Mouse (Mus musculus): ENCODE results near the gene Hspa12a. TPM values are rescaled to one million over a fixed set of nuclear protein-coding genes. Genes with fewer than 3 reads are reported as not detected.

Gene Hspa12a
- total and polyA plus RNA-seq, 2 experiments from 2014 or later = 56.1 to 70.8 TPM

DNA sequence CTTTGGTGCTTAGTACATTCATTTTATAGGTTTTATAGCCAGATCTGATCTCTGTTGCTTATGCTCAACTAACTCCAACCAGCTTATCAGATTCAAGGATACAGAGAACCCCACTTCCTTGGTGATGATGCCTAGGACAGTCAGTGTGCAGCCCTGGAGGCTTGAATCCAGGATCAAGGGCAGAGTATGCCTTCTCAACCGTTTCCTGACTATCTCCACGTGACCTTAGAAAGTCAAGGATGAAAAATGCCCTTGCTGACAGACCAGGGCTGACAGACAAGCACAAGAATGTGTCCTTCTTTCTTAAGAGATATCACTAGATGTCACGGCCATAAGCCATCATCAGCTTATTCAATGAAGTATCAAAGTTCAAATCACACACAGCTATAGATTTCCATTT lies 69.9 kb downstream of the Hspa12a start:
- no peak overlapping the region for H3K9ac ChIP-seq (replicated peaks; ENCODE audit: low read length)
- no peaks in the 10 kb centered on the region for H3K9me3 ChIP-seq (ENCODE audit: low read length)
- H3K4me2 ChIP-seq (ENCODE audit: low read depth, low read length) = no peak overlapping the region
- H3K27me3 ChIP-seq (ENCODE audit: insufficient read depth, low read length) = no peaks in the 10 kb centered on the region
- WGBS = 74% methylated on average over 3 of the region's 3 CpGs
- no peak overlapping the region for H3K27ac ChIP-seq
- H3K4me3 ChIP-seq (ENCODE audit: low read length) = no peak overlapping the region
- no peak for TF ChIP-seq CTCF (IDR thresholded peaks at IDR 0.05; ENCODE audit: low read depth)
- ATAC-seq = no peak
- H3K36me3 ChIP-seq (ENCODE audit: insufficient read depth, low read length) = no peaks in the 10 kb centered on the region
- no peak for DNase-seq (ENCODE audit: low spot score)
- no peaks in the 10 kb centered on the region for H3K4me1 ChIP-seq (ENCODE audit: insufficient read depth, low read length)

DNA sequence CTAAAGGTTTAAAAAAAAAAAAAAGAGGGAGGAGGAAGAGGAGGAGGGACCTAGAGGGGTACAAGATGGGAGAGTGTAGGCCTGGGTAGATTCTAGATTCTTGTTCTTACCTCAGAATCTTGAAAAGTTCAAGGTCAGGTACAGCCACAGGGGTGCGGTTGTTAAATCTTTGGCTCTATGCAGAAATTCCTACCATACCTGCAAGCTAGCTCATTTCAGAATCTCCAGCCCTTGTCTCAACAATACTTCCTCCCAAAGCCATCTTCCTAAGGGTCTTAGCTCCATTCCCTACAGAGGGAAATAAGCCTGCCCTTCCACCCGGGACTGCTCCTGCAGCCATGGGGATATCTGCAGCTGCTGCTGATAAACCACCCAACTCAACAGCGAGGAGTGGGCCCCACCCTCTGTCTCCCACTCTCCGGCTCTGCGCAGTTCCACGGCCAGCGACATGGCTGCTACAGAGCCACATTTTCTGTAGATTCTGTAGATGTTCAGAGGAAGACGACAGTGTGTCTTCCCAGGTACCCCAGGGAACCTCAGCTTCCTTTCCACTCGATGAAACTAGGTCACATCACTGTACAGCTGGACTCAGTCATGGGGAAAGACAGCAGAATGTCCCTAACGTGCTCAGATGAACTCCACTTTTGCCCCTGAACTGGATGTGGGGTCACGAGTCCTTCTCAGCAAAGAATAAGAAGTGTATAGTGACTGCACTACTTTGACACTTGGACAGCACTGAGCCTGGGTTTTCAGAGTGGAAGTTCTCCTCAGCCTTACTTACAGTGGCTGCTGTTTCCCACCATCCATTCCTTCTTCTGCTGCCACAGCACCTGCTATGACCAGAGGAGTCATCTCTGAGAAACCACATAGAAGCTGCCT lies 70.8 kb downstream of the Hspa12a start:
- H3K36me3 ChIP-seq (ENCODE audit: insufficient read depth, low read length) = no peaks in the 10 kb centered on the region
- no peak for ATAC-seq
- H3K4me1 ChIP-seq (ENCODE audit: insufficient read depth, low read length) = no peaks in the 10 kb centered on the region
- H3K9ac ChIP-seq (replicated peaks; ENCODE audit: low read length) = no peak overlapping the region
- H3K4me3 ChIP-seq (ENCODE audit: low read length) = no peak overlapping the region
- TF ChIP-seq CTCF (IDR thresholded peaks at IDR 0.05; ENCODE audit: low read depth) = no peak
- H3K27ac ChIP-seq = no peak overlapping the region
- DNase-seq (ENCODE audit: low spot score) = no peak
- 72% methylated on average over 11 of the region's 11 CpGs for WGBS
- no peaks in the 10 kb centered on the region for H3K27me3 ChIP-seq (ENCODE audit: insufficient read depth, low read length)
- no peak overlapping the region for H3K4me2 ChIP-seq (ENCODE audit: low read depth, low read length)
- no peaks in the 10 kb centered on the region for H3K9me3 ChIP-seq (ENCODE audit: low read length)

DNA sequence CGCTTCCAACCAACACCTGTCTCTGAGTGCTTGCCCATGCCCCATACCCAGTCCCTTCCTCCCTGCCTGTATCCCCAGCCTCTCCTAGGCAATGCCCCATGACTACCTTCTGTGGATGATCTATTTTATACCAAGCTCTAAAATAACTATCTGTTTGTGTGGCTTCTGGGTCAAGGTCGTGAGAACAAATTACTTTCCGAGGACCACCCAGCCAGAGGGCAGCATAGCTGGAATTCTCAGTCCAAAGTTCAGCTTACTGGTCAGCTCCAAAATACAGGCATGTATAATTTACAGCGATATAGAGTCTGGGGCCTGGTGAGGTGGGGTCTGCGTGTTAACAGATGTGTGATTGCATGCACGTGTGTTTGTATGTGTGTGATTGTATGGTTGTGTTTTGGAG lies 71.6 kb downstream of the Hspa12a start:
- Histone ChIP-seq H3K36me3 (ENCODE audit: insufficient read depth, low read length) (no peaks in the 10 kb centered on the region), H3K4me1 (ENCODE audit: insufficient read depth, low read length) (no peaks in the 10 kb centered on the region), H3K4me3 (ENCODE audit: low read length) (no peak overlapping the region), H3K4me2 (ENCODE audit: low read depth, low read length) (no peak overlapping the region), H3K27me3 (ENCODE audit: insufficient read depth, low read length) (no peaks in the 10 kb centered on the region), H3K27ac (no peak overlapping the region), H3K9me3 (ENCODE audit: low read length) (no peaks in the 10 kb centered on the region), H3K9ac (replicated peaks; ENCODE audit: low read length) (no peak overlapping the region)
- DNase-seq (ENCODE audit: low spot score) (no peak), ATAC-seq (no peak)
- TF ChIP-seq CTCF (IDR thresholded peaks at IDR 0.05; ENCODE audit: low read depth) = no peak
- 86% methylated on average over 6 of the region's 6 CpGs for WGBS

DNA sequence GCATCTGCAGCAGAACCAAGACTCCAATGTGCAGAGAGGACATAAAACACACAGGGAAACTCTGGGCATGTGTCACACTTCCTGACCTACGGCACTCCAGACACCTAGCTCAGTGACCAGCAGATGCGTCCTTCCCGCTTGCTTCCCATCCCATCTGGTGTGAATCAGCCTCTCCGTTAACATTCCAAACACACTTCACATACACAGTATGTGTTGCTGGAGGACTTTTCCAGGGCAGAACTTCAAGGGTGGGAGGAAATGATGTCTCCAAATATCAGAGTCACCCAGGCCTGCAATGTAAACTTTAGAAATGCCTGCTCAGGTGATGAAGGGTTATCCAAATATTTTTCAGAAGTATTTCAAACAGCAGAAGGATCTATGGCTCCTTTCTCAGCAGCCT lies 76.8 kb downstream of the Hspa12a start:
- H3K27me3 ChIP-seq (ENCODE audit: insufficient read depth, low read length) = no peaks in the 10 kb centered on the region

DNA sequence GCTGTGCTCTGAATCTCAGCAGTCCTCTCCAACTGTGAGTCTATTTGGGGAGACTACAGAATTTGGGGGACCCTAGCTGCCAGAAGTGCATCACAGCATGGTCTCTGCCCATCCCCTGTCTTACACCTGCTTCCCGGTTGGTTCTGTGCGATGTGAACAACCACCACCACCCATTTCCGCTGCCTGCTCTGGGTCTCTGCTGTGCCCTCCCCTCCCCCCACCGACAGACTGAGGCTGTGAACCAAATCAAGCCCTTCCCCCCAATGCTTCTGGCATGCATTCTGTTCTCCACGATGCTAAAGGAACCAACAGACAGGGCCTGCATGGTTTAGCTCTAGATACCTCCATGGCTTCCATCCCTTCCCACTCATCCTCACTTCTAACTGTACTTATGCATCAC lies 78.2 kb downstream of the Hspa12a start:
- H3K36me3 ChIP-seq (ENCODE audit: insufficient read depth, low read length) = no peaks in the 10 kb centered on the region
- no peaks in the 10 kb centered on the region for H3K27me3 ChIP-seq (ENCODE audit: insufficient read depth, low read length)
- H3K4me1 ChIP-seq (ENCODE audit: insufficient read depth, low read length) = no peaks in the 10 kb centered on the region
- no peak overlapping the region for H3K4me2 ChIP-seq (ENCODE audit: low read depth, low read length)
- no peak for TF ChIP-seq CTCF (IDR thresholded peaks at IDR 0.05; ENCODE audit: low read depth)
- H3K4me3 ChIP-seq (ENCODE audit: low read length) = no peak overlapping the region
- no peak overlapping the region for H3K9ac ChIP-seq (replicated peaks; ENCODE audit: low read length)
- no peak for DNase-seq (ENCODE audit: low spot score)
- no peaks in the 10 kb centered on the region for H3K9me3 ChIP-seq (ENCODE audit: low read length)
- 43% methylated on average over 5 of the region's 5 CpGs for WGBS
- ATAC-seq = no peak
- no peak overlapping the region for H3K27ac ChIP-seq

More for the DNA sequence above, 76.8 kb downstream of the Hspa12a start:
- Histone ChIP-seq H3K9ac (replicated peaks; ENCODE audit: low read length) (no peak overlapping the region), H3K4me3 (ENCODE audit: low read length) (no peak overlapping the region), H3K36me3 (ENCODE audit: insufficient read depth, low read length) (no peaks in the 10 kb centered on the region), H3K9me3 (ENCODE audit: low read length) (no peaks in the 10 kb centered on the region), H3K4me1 (ENCODE audit: insufficient read depth, low read length) (no peaks in the 10 kb centered on the region), H3K27ac (no peak overlapping the region), H3K4me2 (ENCODE audit: low read depth, low read length) (no peak overlapping the region)
- 78% methylated on average over 4 of the region's 4 CpGs for WGBS
- DNase-seq (ENCODE audit: low spot score) (no peak), ATAC-seq (no peak)
- no peak for TF ChIP-seq CTCF (IDR thresholded peaks at IDR 0.05; ENCODE audit: low read depth)

DNA sequence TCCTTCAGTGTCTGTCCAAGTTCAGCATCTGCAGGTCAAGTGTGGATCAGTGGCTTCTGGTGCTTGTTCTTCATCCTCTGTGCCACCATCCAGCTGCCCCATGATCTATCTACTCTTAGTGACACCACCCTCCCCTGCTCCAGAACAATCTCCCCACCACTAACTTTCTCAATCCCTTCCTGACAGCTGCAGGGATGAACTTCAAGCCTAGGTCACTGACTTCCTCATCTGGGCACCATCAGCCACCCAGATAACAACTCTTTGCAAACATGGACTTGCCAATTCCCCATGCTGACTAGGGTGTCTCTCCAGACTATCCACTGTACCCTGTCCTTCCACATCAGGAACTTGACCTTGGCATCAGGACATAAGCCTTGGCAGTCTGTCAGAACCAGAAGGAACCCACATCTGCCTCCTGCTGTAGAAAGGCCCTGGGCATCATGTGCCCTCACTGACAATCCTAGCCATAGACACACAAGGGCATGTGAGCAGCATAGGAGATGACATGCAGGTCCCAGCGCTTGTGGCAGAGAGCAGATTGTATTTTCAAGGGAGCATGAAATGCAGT lies 79.4 kb downstream of the Hspa12a start:
- no peaks in the 10 kb centered on the region for H3K36me3 ChIP-seq (ENCODE audit: insufficient read depth, low read length)
- H3K9ac ChIP-seq (replicated peaks; ENCODE audit: low read length) = no peak overlapping the region
- no peaks in the 10 kb centered on the region for H3K9me3 ChIP-seq (ENCODE audit: low read length)
- H3K27ac ChIP-seq = no peak overlapping the region
- DNase-seq (ENCODE audit: low spot score) (no peak), ATAC-seq (no peak)
- no peak overlapping the region for H3K4me2 ChIP-seq (ENCODE audit: low read depth, low read length)
- no peak overlapping the region for H3K4me3 ChIP-seq (ENCODE audit: low read length)
- no peak for TF ChIP-seq CTCF (IDR thresholded peaks at IDR 0.05; ENCODE audit: low read depth)
- 86% methylated on average over 1 of the region's 1 CpGs for WGBS
- no peaks in the 10 kb centered on the region for H3K27me3 ChIP-seq (ENCODE audit: insufficient read depth, low read length)
- no peaks in the 10 kb centered on the region for H3K4me1 ChIP-seq (ENCODE audit: insufficient read depth, low read length)

Data from hindbrain, postnatal 0 days (tissue).